Mouse (Mus musculus) cerebellum, adult 2 months (tissue): ENCODE results near the gene Tmod2. TPM values are rescaled to one million over a fixed set of nuclear protein-coding genes. Genes with fewer than 3 reads are reported as not detected.
A peak's percentile ranks its signal among the peaks of the same experiment; 100 is the strongest.

Source experiments
- DNase-seq, 2 experiments: peaks; one replicate each; pipeline ENCODE4 v3.0.0; 2021
- H3K27ac ChIP-seq: fragments of 200-500 bp; 2 replicates; pipeline ENCODE4 v1.5.1; 2012; ENCODE audit warnings: low read length, control low read depth, inconsistent platforms; ENCODE audit not compliant: insufficient read depth
- H3K27me3 ChIP-seq: fragments of 200-500 bp; 2 replicates; pipeline ENCODE4 v1.6.1; 2012; ENCODE audit warnings: inconsistent platforms, mild to moderate bottlenecking, low read length, moderate library complexity; ENCODE audit not compliant: control insufficient read depth, insufficient read depth
- H3K4me1 ChIP-seq: fragments of 200-500 bp; 2 replicates; pipeline ENCODE4 v1.6.1; 2011; ENCODE audit warnings: low read length; ENCODE audit not compliant: control insufficient read depth, insufficient read depth
- H3K4me3 ChIP-seq: fragments of 200-500 bp; replicated peaks from 2 replicates; pipeline ENCODE3; 2011; ENCODE audit warnings: mild to moderate bottlenecking, low read depth, low read length, control low read depth; ENCODE audit not compliant: insufficient read depth
- CTCF ChIP-seq: fragments of 200-500 bp; IDR thresholded peaks from 2 replicates; pipeline ENCODE4 v1.5.1; 2011; ENCODE audit warnings: low read depth, mild to moderate bottlenecking, control low read depth, low read length, moderate library complexity, borderline replicate concordance; ENCODE audit not compliant: insufficient read depth
- POLR2A ChIP-seq: fragments of 200-500 bp; IDR thresholded peaks from 2 replicates; pipeline ENCODE4 v1.6.1; 2011; ENCODE audit warnings: low read length, control low read depth, borderline replicate concordance; ENCODE audit not compliant: insufficient read depth
- WGBS: fragments of 180-500 bp; shearing (Covaris S2); methylation state at CpG from one replicate; pipeline ENCODE4 v1.1.7; 2018; 5-methylcytosine and 5-hydroxymethylcytosine counted together
- polyA plus RNA-seq: library from polyadenylated mRNA; depleted of rRNA; stranded (reverse); fragments of >200 nt; gene quantifications from 2 replicates; pipeline ENCODE4 v1.2.3, GENCODE M21; 2012

The Tmod2 gene
- polyA plus RNA-seq, 1 experiment = 86.7 TPM

DNA sequence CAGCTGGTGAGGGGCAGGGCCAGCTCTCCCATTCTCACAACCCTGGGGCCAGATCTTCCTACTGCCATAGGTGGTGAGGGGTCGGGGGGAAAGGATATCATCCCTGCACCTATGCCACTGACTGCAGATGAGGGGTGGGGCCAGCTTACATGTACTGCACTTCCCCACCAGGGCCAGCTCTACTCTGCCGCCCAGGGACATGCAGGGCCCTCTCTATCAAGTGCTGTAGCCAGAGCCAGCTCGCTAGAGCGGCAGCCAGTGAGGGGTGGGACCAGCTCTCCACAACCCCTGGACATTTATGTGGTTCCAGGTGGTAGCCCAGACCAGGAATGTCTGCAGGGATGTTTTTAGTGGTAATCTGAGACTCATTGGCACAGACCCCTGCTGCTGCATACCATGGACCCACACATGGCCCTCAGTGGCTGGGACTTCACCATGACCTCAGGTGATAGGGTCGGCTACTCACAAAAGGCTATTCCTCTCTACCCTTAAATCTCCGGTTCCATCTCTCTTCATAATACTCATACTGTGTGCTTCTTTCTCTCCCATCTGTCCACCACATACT is 7.8 kb upstream of the Tmod2 start:
- Histone ChIP-seq H3K4me1 (no peaks in the 10 kb centered on the region), H3K4me3 (no peak overlapping the region), H3K27ac (no peak overlapping the region), H3K27me3 (no peaks in the 10 kb centered on the region)
- DNase-seq = no peak
- 83% methylated on average over 6 of the region's 6 CpGs for WGBS
- TF ChIP-seq POLR2A = no peak
- TF ChIP-seq CTCF = no peak

GRCm38 (mm10) chr9:75616560-75616959 is 5.4 kb upstream of the Tmod2 start:
- 73% methylated on average over 3 of the region's 3 CpGs for WGBS
- no peaks in the 10 kb centered on the region for H3K4me1 ChIP-seq
- no peaks in the 10 kb centered on the region for H3K27me3 ChIP-seq
- no peak overlapping the region for H3K4me3 ChIP-seq
- no peak overlapping the region for H3K27ac ChIP-seq
- TF ChIP-seq CTCF (no peak), POLR2A (no peak)
- DNase-seq = no peak

- DNase-seq = no peak
- WGBS = 2% methylated on average over 16 of the region's 16 CpGs
Measured at GRCm38 (mm10) chr9:75609965-75610364, 1.2 kb downstream of the Tmod2 start.

DNA sequence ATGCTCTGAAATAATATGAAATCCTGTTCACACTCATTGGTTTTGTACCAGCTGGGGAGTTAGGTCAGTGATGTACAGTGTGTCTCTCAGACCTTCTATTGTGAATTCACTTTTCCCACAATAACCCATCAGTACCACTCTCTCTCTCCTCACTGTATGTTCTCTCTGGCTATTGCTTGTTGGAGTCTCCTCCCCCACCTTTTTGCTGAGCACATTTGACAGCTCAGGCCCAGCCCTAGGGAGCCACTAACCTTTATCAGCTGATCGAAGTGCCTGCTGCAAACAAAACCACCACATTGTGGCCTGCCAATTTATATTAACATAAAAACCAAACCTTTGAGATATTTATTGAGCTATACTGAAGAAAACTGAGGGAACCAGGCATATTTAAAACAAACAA is 1.6 kb downstream of the Tmod2 start:
- peak in 1 of 2 experiments; percentile 51 for DNase-seq
- peak overlapping the region; percentile 89 for H3K4me3 ChIP-seq
- 2% methylated on average over 1 of the region's 1 CpGs for WGBS
- peak overlapping the region; percentile 41; the same call in 1 of the 2 replicates for H3K27ac ChIP-seq
- no peak for TF ChIP-seq CTCF
- TF ChIP-seq POLR2A = no peak
- H3K27me3 ChIP-seq = no peaks in the 10 kb centered on the region
- peaks cover 10% of the 10 kb centered on the region for H3K4me1 ChIP-seq

More at GRCm38 (mm10) chr9:75609965-75610364, 1.2 kb downstream of the Tmod2 start:
- no peaks in the 10 kb centered on the region for H3K27me3 ChIP-seq
- H3K27ac ChIP-seq = peak overlapping the region; percentile 51; the same call in 1 of the 2 replicates
- no peak for TF ChIP-seq CTCF
- no peak for TF ChIP-seq POLR2A
- peaks cover 10% of the 10 kb centered on the region for H3K4me1 ChIP-seq
- H3K4me3 ChIP-seq = peak overlapping the region; percentile 89

GRCm38 (mm10) chr9:75607496-75607895 is 3.6 kb downstream of the Tmod2 start:
- 93% methylated on average over 4 of the region's 4 CpGs for WGBS
- TF ChIP-seq CTCF = no peak
- TF ChIP-seq POLR2A = no peak
- DNase-seq = no peak

DNA sequence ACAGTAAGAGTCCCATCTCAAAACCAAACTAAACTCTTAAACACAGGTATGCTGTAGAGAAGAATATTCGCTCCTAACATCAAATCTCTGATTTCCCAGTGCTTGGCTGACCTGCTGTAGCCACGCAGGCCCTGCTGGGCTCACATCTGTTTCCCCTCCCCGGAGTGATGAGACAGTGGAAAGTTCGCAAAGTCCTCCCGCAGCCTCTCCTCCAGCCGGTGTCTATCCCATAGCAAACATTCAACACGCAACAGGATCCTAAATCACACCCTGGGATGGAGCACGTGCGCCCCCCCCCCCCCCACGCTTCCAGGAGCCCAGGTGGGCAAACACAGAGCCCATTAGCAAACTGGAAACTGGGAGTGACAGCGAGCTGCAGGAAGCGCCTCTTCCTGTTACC is 9.6 kb downstream of the Tmod2 start:
- Histone ChIP-seq H3K27me3 (no peaks in the 10 kb centered on the region), H3K27ac (no peak overlapping the region), H3K4me3 (no peak overlapping the region), H3K4me1 (peaks cover 35% of the 10 kb centered on the region)
- DNase-seq = no peak
- WGBS = 19% methylated on average over 12 of the region's 12 CpGs
- TF ChIP-seq CTCF (no peak), POLR2A (no peak)

More at GRCm38 (mm10) chr9:75607496-75607895, 3.6 kb downstream of the Tmod2 start:
- Histone ChIP-seq H3K4me1 (peaks cover 10% of the 10 kb centered on the region), H3K27ac (no peak overlapping the region), H3K4me3 (no peak overlapping the region), H3K27me3 (no peaks in the 10 kb centered on the region)

GRCm38 (mm10) chr9:75600166-75600934 is 10.8 kb downstream of the Tmod2 start:
- Histone ChIP-seq H3K4me3 (no peak overlapping the region), H3K27ac (peak overlapping the region; percentile 81), H3K27me3 (no peaks in the 10 kb centered on the region), H3K4me1 (peaks cover 37% of the 10 kb centered on the region)
- DNase-seq = peak; percentile 56 to 68
- TF ChIP-seq POLR2A (no peak), CTCF (no peak)
- WGBS = 43% methylated on average over 7 of the region's 7 CpGs
